Mouse (Mus musculus): ENCODE results near the gene Olfr1061. TPM values are rescaled to one million over a fixed set of nuclear protein-coding genes. Genes with fewer than 3 reads are reported as not detected.
"Not testable (repeated sequence)": the region's sequence is repeated elsewhere in the genome, so short reads cannot be mapped to it uniquely, and the experiment has no call there.

The Olfr1061 gene
- not detected in 2 replicates for polyA plus RNA-seq (2015; fragmentation: Nextera tagmentation; extraction: Ambion mirVana)

DNA sequence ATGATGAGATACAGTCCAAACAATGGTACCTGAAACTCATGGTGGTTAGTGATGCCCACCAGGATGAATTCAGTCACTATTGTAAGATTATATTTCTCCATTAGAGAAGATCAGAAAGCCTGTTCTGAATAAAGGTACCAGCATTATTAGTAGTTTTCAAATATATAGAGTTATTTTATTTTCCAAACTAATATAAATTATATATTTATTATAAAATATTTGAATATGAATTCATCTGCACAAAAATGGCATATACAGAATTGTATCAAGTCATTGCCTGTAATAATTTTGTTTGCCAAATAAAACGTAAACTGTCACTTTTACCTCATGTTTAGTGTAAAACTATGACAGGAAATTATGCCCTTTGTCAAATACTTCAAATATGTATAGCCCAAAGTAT lies at the start of gene Olfr1061:
Gene Olfr1061 (minus strand): TSS at position 101 of the 400 bp plus-strand sequence.
- H3K27ac ChIP-seq, result no peak within 1 kb of the TSS
- H3K27me3 ChIP-seq, result no peaks in the 10 kb centered on the region
- H3K9ac ChIP-seq, result no peak within 1 kb of the TSS
- H3K4me2 ChIP-seq, result no peak within 1 kb of the TSS
- no peak within 1 kb of the TSS for H3K4me3 ChIP-seq
- ATAC-seq (ENCODE audit: insufficient number of reproducible peaks, insufficient read depth, low FRiP score, low TSS enrichment, low read depth), result no peak
- WGBS, result 77% methylated on average over 1 of the region's 1 CpGs
- H3K36me3 ChIP-seq, result no peaks in the 10 kb centered on the region
- H3K9me3 ChIP-seq, result no peaks in the 10 kb centered on the region
- no peaks in the 10 kb centered on the region for H3K4me1 ChIP-seq

DNA sequence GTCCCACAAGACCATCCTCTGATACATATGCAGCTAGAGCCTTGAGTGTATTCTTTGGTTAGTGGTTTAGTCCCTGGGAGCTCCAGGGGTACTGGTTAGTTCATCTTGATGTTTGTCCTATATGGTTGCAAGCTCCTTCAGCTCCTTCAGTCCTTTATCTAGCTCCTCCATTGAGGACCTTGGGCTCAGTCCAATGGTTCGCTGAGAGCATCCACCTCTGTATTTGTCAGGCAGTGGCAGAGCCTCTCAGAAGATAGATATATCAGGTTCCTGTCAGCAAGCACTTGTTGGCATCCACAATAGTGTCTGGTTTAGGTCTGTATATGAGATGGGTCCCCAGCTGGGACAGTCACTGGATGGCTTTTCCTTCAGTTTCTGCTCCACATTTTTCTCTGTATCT lies 46.6 kb upstream of the Olfr1061 start:
- no peak overlapping the region for H3K4me2 ChIP-seq
- H3K9me3 ChIP-seq, result no peaks in the 10 kb centered on the region
- no peaks in the 10 kb centered on the region for H3K36me3 ChIP-seq
- no peak overlapping the region for H3K9ac ChIP-seq
- no peaks in the 10 kb centered on the region for H3K4me1 ChIP-seq
- no peak for ATAC-seq (ENCODE audit: insufficient number of reproducible peaks, insufficient read depth, low FRiP score, low TSS enrichment, low read depth)
- H3K27ac ChIP-seq, result no peak overlapping the region
- no peaks in the 10 kb centered on the region for H3K27me3 ChIP-seq
- H3K4me3 ChIP-seq, result no peak overlapping the region
- 74% methylated on average over 1 of the region's 1 CpGs for WGBS

DNA sequence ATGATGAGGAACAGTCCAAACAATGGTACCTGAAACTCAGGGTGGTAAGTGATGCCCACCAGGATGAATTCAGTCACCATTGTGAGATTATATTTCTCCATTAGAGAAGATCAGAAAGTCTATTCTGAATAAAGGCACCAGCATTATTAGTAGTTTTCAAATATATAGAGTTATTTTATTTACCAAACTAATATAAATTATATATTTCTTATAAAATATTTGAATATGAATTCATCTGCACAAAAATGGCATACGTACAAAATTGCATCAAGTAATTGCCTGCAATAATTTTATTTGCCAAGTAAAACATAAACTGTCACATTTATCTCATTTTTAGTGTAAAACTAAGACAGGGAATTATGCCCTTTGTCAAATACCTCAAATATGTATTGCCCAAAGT lies 42.3 kb upstream of the Olfr1061 start, which contains the start of gene Olfr1066:
Gene Olfr1066 (minus strand): TSS at position 101 of the 400 bp plus-strand sequence.
- H3K9me3 ChIP-seq, result no peaks in the 10 kb centered on the region
- no peaks in the 10 kb centered on the region for H3K36me3 ChIP-seq
- no peak for ATAC-seq (ENCODE audit: insufficient number of reproducible peaks, insufficient read depth, low FRiP score, low TSS enrichment, low read depth)
- H3K4me2 ChIP-seq, result no peak within 1 kb of the TSS
- H3K4me3 ChIP-seq, result no peak within 1 kb of the TSS
- no peak within 1 kb of the TSS for H3K27ac ChIP-seq
- no peak within 1 kb of the TSS for H3K9ac ChIP-seq
- no peaks in the 10 kb centered on the region for H3K27me3 ChIP-seq
- no peaks in the 10 kb centered on the region for H3K4me1 ChIP-seq
- WGBS, result 80% methylated on average over 1 of the region's 1 CpGs

DNA sequence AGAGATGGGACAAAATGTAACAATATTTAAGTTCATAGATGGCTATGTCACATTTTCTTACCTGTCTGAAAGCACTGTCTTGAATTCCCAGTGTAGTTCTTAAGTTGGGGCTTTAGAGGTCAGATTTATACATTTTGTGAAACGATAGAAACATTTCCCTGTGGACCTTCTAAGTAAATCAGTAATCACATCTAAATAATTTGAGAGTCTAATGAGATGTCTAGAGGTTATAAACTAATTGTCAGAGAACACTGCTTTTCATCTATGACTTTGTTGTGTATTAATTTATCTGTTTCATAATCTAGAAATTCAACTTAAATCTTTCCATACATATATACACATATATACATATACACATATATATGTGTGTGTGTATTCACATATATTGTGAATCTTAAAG lies 36.6 kb upstream of the Olfr1061 start, which contains the start of gene Olfr1065:
Gene Olfr1065 (minus strand): TSS at position 101 of the 400 bp plus-strand sequence.
- H3K4me1 ChIP-seq; H3K4me3 ChIP-seq; H3K27ac ChIP-seq; H3K36me3 ChIP-seq; H3K9me3 ChIP-seq; H3K4me2 ChIP-seq; H3K9ac ChIP-seq; ATAC-seq (ENCODE audit: insufficient number of reproducible peaks, insufficient read depth, low FRiP score, low TSS enrichment, low read depth); H3K27me3 ChIP-seq: not testable (repeated sequence)
- WGBS, result 82% methylated on average over 1 of the region's 1 CpGs

DNA sequence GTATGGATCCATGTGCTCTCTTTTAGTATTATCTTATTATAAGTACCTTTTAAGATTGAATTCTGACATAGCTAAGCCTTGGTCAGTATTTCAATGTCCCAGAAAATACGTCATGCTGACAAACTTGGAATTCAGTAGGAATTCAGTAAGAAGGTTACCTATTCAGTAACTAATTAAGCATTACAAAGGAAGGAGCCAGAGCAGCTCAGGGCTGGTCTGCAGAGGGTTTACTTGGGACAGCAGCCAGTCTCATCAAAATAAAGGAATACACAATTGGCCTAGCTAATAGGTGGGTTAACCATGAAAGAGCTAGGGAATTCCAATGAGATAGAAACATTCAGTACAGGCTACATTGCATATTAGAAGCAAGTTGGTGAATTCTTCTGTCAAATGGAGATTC lies 28.3 kb upstream of the Olfr1061 start:
- H3K4me2 ChIP-seq; H3K36me3 ChIP-seq; H3K27me3 ChIP-seq; ATAC-seq (ENCODE audit: insufficient number of reproducible peaks, insufficient read depth, low FRiP score, low TSS enrichment, low read depth); H3K9ac ChIP-seq; H3K27ac ChIP-seq; H3K4me1 ChIP-seq; H3K9me3 ChIP-seq; H3K4me3 ChIP-seq: not testable (repeated sequence)
- 67% methylated on average over 1 of the region's 1 CpGs for WGBS

DNA sequence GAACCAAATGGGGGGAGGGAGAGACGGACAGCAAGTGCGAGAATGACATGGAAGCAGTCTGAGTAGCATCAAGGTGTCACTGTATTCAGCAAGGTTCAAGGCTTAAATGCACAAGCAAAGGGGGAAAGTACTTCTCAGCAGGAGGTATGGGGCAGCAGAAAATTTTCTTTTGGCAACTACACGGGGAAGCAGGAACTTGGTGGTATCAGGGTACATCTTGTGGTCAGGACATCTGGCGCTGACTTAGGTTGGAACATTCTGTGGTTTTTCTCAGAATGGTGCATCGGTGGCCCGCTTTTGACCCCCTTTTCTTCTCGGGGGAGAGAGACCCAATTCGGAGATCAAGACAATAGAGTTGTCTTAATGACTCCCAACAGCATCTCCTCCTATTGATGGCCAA lies 14.7 kb upstream of the Olfr1061 start:
- not testable (repeated sequence) for ATAC-seq (ENCODE audit: insufficient number of reproducible peaks, insufficient read depth, low FRiP score, low TSS enrichment, low read depth); H3K4me1 ChIP-seq; H3K27ac ChIP-seq; H3K9me3 ChIP-seq; H3K27me3 ChIP-seq; H3K36me3 ChIP-seq; H3K4me2 ChIP-seq; H3K4me3 ChIP-seq; H3K9ac ChIP-seq
- 76% methylated on average over 8 of the region's 8 CpGs for whole genome bisulfite sequencing

DNA sequence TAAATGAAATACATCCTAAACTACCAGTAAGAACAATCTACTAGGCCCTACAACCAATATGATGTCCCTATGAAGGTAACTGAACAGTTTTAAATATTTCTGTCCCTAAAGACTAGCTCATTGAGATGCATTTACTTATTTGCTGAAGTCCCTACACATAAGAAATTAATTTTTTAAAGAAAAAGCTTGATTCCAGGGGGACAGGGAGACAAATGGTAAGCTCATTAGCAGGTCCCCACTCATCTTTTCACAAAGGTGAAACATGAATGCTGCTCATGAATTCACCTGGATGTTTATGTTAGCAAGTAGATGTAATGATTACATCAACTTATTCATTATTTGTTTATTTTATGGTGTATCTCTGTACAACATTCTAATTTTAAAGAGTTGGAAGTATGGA lies 12.8 kb upstream of the Olfr1061 start, which contains the start of gene Olfr1062:
Gene Olfr1062 (minus strand): TSS at position 101 of the 400 bp plus-strand sequence.
- not testable (repeated sequence) for H3K27me3 ChIP-seq; H3K9me3 ChIP-seq; ATAC-seq (ENCODE audit: insufficient number of reproducible peaks, insufficient read depth, low FRiP score, low TSS enrichment, low read depth); H3K9ac ChIP-seq; H3K4me3 ChIP-seq; H3K27ac ChIP-seq; H3K36me3 ChIP-seq; H3K4me1 ChIP-seq; H3K4me2 ChIP-seq

DNA sequence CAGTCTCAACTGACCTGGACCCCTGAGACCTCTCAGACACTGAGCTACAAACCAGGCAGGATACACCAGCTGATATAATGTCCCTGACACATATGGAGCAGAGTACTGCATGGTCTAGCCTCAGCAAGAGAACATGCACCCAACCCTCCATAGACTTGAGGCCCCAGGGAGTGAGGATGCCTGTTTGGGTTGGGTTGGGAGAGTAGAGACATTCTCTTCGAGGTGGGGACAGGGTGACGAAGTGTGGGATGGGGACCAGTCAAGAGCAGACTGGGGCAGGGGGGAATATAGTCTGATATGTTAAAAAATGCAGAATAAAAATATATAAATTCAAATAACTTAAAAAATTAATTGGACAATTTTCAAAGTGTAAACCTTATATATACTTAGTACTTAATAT lies 18.7 kb downstream of the Olfr1061 start:
- WGBS, result 87% methylated on average over 2 of the region's 2 CpGs
- ATAC-seq (ENCODE audit: insufficient number of reproducible peaks, insufficient read depth, low FRiP score, low TSS enrichment, low read depth), result no peak

DNA sequence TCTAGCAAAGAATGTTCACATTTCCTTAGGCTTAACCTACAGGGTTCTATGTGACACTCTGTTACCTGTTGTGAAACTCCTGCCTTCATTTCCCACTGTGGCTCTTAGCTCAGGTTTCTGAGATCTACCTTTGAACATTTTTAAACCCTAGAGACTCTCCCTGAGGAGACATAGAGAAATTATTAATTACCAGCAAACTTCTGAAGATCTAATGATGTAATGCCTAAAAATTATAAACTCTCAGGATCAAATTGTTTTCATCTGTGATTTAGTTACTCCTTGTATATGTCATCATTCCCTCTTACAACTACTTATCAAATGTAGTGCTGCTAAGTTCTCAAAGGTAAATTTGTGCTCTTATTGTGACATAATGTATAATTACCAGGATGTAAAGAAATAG lies 25.4 kb downstream of the Olfr1061 start, which contains the start of gene Olfr1058:
Gene Olfr1058 (minus strand): TSS at position 101 of the 400 bp plus-strand sequence.
- H3K27me3 ChIP-seq; H3K4me3 ChIP-seq; H3K36me3 ChIP-seq; H3K27ac ChIP-seq; H3K9me3 ChIP-seq; ATAC-seq (ENCODE audit: insufficient number of reproducible peaks, insufficient read depth, low FRiP score, low TSS enrichment, low read depth); H3K4me2 ChIP-seq; H3K4me1 ChIP-seq; H3K9ac ChIP-seq: not testable (repeated sequence)

More for the DNA sequence above, 18.7 kb downstream of the Olfr1061 start:
- no peak overlapping the region for H3K4me2 ChIP-seq
- no peaks in the 10 kb centered on the region for H3K27me3 ChIP-seq
- H3K4me1 ChIP-seq, result no peaks in the 10 kb centered on the region
- no peaks in the 10 kb centered on the region for H3K36me3 ChIP-seq
- no peaks in the 10 kb centered on the region for H3K9me3 ChIP-seq
- H3K9ac ChIP-seq, result no peak overlapping the region
- no peak overlapping the region for H3K4me3 ChIP-seq
- H3K27ac ChIP-seq, result no peak overlapping the region

DNA sequence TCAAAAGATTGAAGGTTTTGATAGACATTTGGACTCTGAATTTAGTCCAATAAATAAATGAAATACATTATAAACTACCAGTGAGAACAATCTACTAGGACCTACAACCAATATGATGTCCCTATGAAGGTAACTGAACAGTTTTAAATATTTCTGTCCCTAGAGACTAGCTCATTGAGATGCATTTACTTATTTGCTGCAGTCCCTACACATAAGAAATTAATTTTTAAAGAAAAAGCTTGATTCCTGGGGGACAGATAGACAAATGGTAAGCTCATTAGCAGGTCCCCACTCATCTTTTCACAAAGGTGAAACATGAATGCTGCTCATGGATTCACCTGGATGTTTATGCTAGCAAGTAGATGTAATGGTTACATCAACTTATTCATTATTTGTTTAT lies 35.6 kb downstream of the Olfr1061 start, which contains the start of gene Olfr1057:
Gene Olfr1057 (minus strand): TSS at position 101 of the 400 bp plus-strand sequence.
- no peaks in the 10 kb centered on the region for H3K4me1 ChIP-seq
- no peak for ATAC-seq (ENCODE audit: insufficient number of reproducible peaks, insufficient read depth, low FRiP score, low TSS enrichment, low read depth)
- H3K4me2 ChIP-seq, result no peak within 1 kb of the TSS
- no peaks in the 10 kb centered on the region for H3K27me3 ChIP-seq
- no peaks in the 10 kb centered on the region for H3K36me3 ChIP-seq
- H3K27ac ChIP-seq, result no peak within 1 kb of the TSS
- H3K9me3 ChIP-seq, result no peaks in the 10 kb centered on the region
- no peak within 1 kb of the TSS for H3K9ac ChIP-seq
- no peak within 1 kb of the TSS for H3K4me3 ChIP-seq

DNA sequence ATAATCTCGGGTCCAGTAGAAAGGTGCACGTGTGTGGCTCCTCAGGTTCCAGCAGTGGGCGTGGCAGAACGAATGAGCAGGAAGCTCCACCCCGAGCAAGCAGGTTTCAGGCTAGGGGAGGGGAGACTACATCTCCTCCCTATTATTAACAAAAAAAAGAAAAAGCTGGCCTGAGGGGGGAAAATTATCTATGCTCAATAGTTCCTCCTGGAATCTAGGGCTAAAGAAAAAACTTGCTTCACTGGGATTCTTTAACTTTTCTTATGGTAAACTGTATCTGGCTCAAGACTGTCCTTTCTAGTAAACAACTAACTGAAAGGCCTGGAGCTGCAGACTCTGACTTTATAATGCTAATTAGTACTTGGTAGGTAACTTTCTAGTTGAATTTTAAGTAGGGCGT lies 47.5 kb downstream of the Olfr1061 start:
- not testable (repeated sequence) for H3K4me3 ChIP-seq; H3K27me3 ChIP-seq; H3K36me3 ChIP-seq; H3K27ac ChIP-seq; H3K4me2 ChIP-seq; ATAC-seq (ENCODE audit: insufficient number of reproducible peaks, insufficient read depth, low FRiP score, low TSS enrichment, low read depth); H3K4me1 ChIP-seq; H3K9me3 ChIP-seq; H3K9ac ChIP-seq
- 71% methylated on average over 1 of the region's 6 CpGs for WGBS
